Mouse (Mus musculus): ENCODE measurements at regions not wholly inside any gene's neighbourhood (a gene's known extent, or its start where the extent isn't known, plus 50 kb on each side); places are given as distances from the start of the nearest gene placed in this dataset.

- TF ChIP-seq POLR2A (IDR thresholded peaks at IDR 0.05; ENCODE audit: control insufficient read depth, low read depth, low read length) (no peak), CTCF (IDR thresholded peaks at IDR 0.05; ENCODE audit: control insufficient read depth, insufficient read depth, insufficient replicate concordance, low read depth, low read length) (no peak)
Measured at GRCm38 (mm10) chr14:114790946-114791830, 300.8 kb upstream of the Gpc5 start.
